Mouse (Mus musculus) embryonic facial prominence, embryonic 11.5 days (tissue): ENCODE data around the gene Gm43064. TPM values are rescaled to one million over a fixed set of nuclear protein-coding genes. Genes with fewer than 3 reads are reported as not detected.
A peak's percentile ranks its signal among the peaks of the same experiment; 100 is the strongest.

Experiments
- ATAC-seq: fragments of 200-750 bp; cut with Nextera tagmentation; replicated peaks from 2 replicates; pipeline ENCODE4 v1.8.0; 2017; ENCODE audit warnings: low read depth; ENCODE audit not compliant: insufficient number of reproducible peaks, low FRiP score, low TSS enrichment
- DNase-seq: peaks from one replicate; pipeline ENCODE4 v3.0.0-alpha.2; 2015; ENCODE audit warnings: low spot score
- H3K27ac ChIP-seq: fragments of 300-500 bp; sonication (generic); replicated peaks from 2 replicates; pipeline ENCODE4 v1.5.1; 2014; ENCODE audit warnings: mild to moderate bottlenecking, low read depth, low read length, control low read depth
- H3K27me3 ChIP-seq: fragments of 300-500 bp; sonication (generic); 2 replicates; pipeline ENCODE4 v1.6.1; 2014; ENCODE audit warnings: mild to moderate bottlenecking, low read length, moderate library complexity, mixed read lengths; ENCODE audit not compliant: control insufficient read depth, insufficient read depth
- H3K36me3 ChIP-seq: fragments of 300-500 bp; sonication (generic); replicated peaks from 2 replicates; pipeline ENCODE4 v1.6.1; 2014; ENCODE audit warnings: low read depth, mild to moderate bottlenecking, low read length, moderate library complexity, mixed read lengths; ENCODE audit not compliant: control insufficient read depth, insufficient read depth
- H3K4me1 ChIP-seq: fragments of 300-500 bp; sonication (generic); 2 replicates; pipeline ENCODE4 v1.6.1; 2014; ENCODE audit warnings: low read length, mixed read lengths; ENCODE audit not compliant: control insufficient read depth, insufficient read depth
- H3K4me2 ChIP-seq: fragments of 300-500 bp; sonication (generic); 2 replicates; pipeline ENCODE4 v1.6.1; 2014; ENCODE audit warnings: low read depth, mild to moderate bottlenecking, control low read depth, low read length, moderate library complexity
- H3K4me3 ChIP-seq: fragments of 300-500 bp; sonication (generic); 2 replicates; pipeline ENCODE4 v1.5.1; 2014; ENCODE audit warnings: low read depth, low read length, control low read depth
- H3K9ac ChIP-seq: fragments of 300-500 bp; sonication (generic); replicated peaks from 2 replicates; pipeline ENCODE4 v1.6.1; 2014; ENCODE audit warnings: mild to moderate bottlenecking, control low read depth, low read length
- H3K9me3 ChIP-seq: fragments of 300-500 bp; sonication (generic); replicated peaks from 2 replicates; pipeline ENCODE4 v1.6.1; 2016; ENCODE audit warnings: mild to moderate bottlenecking, low read length, inconsistent platforms, mixed read lengths; ENCODE audit not compliant: control insufficient read depth
- WGBS: fragments of 180-500 bp; shearing (Covaris S2); extraction: QIAGEN DNeasy Blood & Tissue Kit; methylation state at CpG from one replicate; pipeline ENCODE4 v1.1.7; 2014; 5-methylcytosine and 5-hydroxymethylcytosine counted together
- polyA plus RNA-seq: library from polyadenylated mRNA; unstranded; fragments of >200 nt; fragmentation: Nextera tagmentation; extraction: Ambion mirVana; gene quantifications from 2 replicates; pipeline ENCODE4 v1.2.1, GENCODE M21; 2014

The Gm43064 gene
- polyA plus RNA-seq, 1 experiment from 2014 or later, result not detected

GRCm38 (mm10) chr3:103778660-103779059, 30.7 kb upstream of the Gm43064 start:
- 81% methylated on average over 6 of the region's 6 CpGs for WGBS

GRCm38 (mm10) chr3:103779183-103779582, 30.2 kb upstream of the Gm43064 start:
- Histone ChIP-seq H3K27ac (no peak overlapping the region), H3K4me2 (no peak overlapping the region), H3K4me3 (no peak overlapping the region), H3K27me3 (no peaks in the 10 kb centered on the region), H3K36me3 (peaks cover 5% of the 10 kb centered on the region; the same call in 1 of the 2 replicates), H3K9me3 (no peaks in the 10 kb centered on the region), H3K9ac (no peak overlapping the region), H3K4me1 (no peaks in the 10 kb centered on the region)
- ATAC-seq (no peak), DNase-seq (no peak)
- 86% methylated on average over 7 of the region's 7 CpGs for WGBS

More at GRCm38 (mm10) chr3:103778660-103779059, 30.7 kb upstream of the Gm43064 start:
- Histone ChIP-seq H3K9ac (no peak overlapping the region), H3K4me3 (no peak overlapping the region), H3K36me3 (peaks cover 5% of the 10 kb centered on the region; the same call in 1 of the 2 replicates), H3K4me1 (no peaks in the 10 kb centered on the region), H3K27ac (no peak overlapping the region), H3K4me2 (no peak overlapping the region), H3K9me3 (no peaks in the 10 kb centered on the region), H3K27me3 (no peaks in the 10 kb centered on the region)
- DNase-seq (no peak), ATAC-seq (no peak)

GRCm38 (mm10) chr3:103780271-103780670, 29.1 kb upstream of the Gm43064 start:
- H3K9me3 ChIP-seq, result no peaks in the 10 kb centered on the region
- 85% methylated on average over 3 of the region's 3 CpGs for WGBS
- no peak overlapping the region for H3K4me3 ChIP-seq
- no peak for ATAC-seq
- no peak overlapping the region for H3K4me2 ChIP-seq
- no peak overlapping the region for H3K27ac ChIP-seq
- H3K9ac ChIP-seq, result no peak overlapping the region
- peaks cover 5% of the 10 kb centered on the region; the same call in 1 of the 2 replicates for H3K36me3 ChIP-seq
- no peaks in the 10 kb centered on the region for H3K4me1 ChIP-seq
- H3K27me3 ChIP-seq, result no peaks in the 10 kb centered on the region
- DNase-seq, result no peak

GRCm38 (mm10) chr3:103780777-103781176, 28.6 kb upstream of the Gm43064 start:
- Histone ChIP-seq H3K27me3 (no peaks in the 10 kb centered on the region), H3K4me1 (no peaks in the 10 kb centered on the region), H3K4me2 (no peak overlapping the region), H3K4me3 (no peak overlapping the region), H3K36me3 (peaks cover 5% of the 10 kb centered on the region; the same call in 1 of the 2 replicates), H3K9ac (no peak overlapping the region), H3K9me3 (no peaks in the 10 kb centered on the region), H3K27ac (no peak overlapping the region)
- ATAC-seq (no peak), DNase-seq (no peak)
- 74% methylated on average over 5 of the region's 5 CpGs for WGBS

- no peak overlapping the region for H3K4me2 ChIP-seq
- H3K9ac ChIP-seq, result no peak overlapping the region
- DNase-seq (no peak), ATAC-seq (no peak)
- no peaks in the 10 kb centered on the region for H3K9me3 ChIP-seq
- H3K27me3 ChIP-seq, result no peaks in the 10 kb centered on the region
- H3K27ac ChIP-seq, result no peak overlapping the region
- H3K4me3 ChIP-seq, result no peak overlapping the region
- no peaks in the 10 kb centered on the region for H3K36me3 ChIP-seq
- WGBS, result 88% methylated on average over 4 of the region's 4 CpGs
- no peaks in the 10 kb centered on the region for H3K4me1 ChIP-seq
Observed at GRCm38 (mm10) chr3:103782844-103783609, 26.3 kb upstream of the Gm43064 start.

- ATAC-seq (no peak), DNase-seq (no peak)
- Histone ChIP-seq H3K4me1 (no peaks in the 10 kb centered on the region), H3K9me3 (no peaks in the 10 kb centered on the region), H3K4me3 (no peak overlapping the region), H3K9ac (no peak overlapping the region), H3K27ac (no peak overlapping the region), H3K27me3 (no peaks in the 10 kb centered on the region), H3K4me2 (no peak overlapping the region), H3K36me3 (no peaks in the 10 kb centered on the region)
- 68% methylated on average over 7 of the region's 7 CpGs for WGBS
Observed at GRCm38 (mm10) chr3:103787225-103787624, 22.1 kb upstream of the Gm43064 start.

GRCm38 (mm10) chr3:103789096-103789495, 20.3 kb upstream of the Gm43064 start:
- Histone ChIP-seq H3K4me1 (no peaks in the 10 kb centered on the region), H3K27me3 (no peaks in the 10 kb centered on the region), H3K27ac (no peak overlapping the region), H3K4me3 (no peak overlapping the region), H3K4me2 (no peak overlapping the region), H3K9ac (no peak overlapping the region), H3K36me3 (no peaks in the 10 kb centered on the region), H3K9me3 (no peaks in the 10 kb centered on the region)
- DNase-seq (no peak), ATAC-seq (no peak)
- 82% methylated on average over 7 of the region's 7 CpGs for WGBS

GRCm38 (mm10) chr3:103789891-103790345, 19.5 kb upstream of the Gm43064 start:
- no peaks in the 10 kb centered on the region for H3K9me3 ChIP-seq
- no peaks in the 10 kb centered on the region for H3K4me1 ChIP-seq
- peak overlapping the region; percentile 78 for H3K4me2 ChIP-seq
- no peak for ATAC-seq
- DNase-seq, result peak; percentile 54
- no peak overlapping the region for H3K27ac ChIP-seq
- 3% methylated on average over 14 of the region's 14 CpGs for WGBS
- peak overlapping the region; percentile 96 for H3K9ac ChIP-seq
- peak overlapping the region; percentile 97 for H3K4me3 ChIP-seq
- no peaks in the 10 kb centered on the region for H3K36me3 ChIP-seq
- H3K27me3 ChIP-seq, result no peaks in the 10 kb centered on the region
